Mouse (Mus musculus) lung, adult 2 months (tissue): ENCODE results near the gene Tmem260.

Source experiments
- CTCF ChIP-seq: fragments of 200-500 bp; IDR thresholded peaks from 2 replicates; pipeline ENCODE4 v1.5.1; 2011; ENCODE audit warnings: mild to moderate bottlenecking, low read length, control low read depth; ENCODE audit not compliant: insufficient read depth
- POLR2A ChIP-seq: fragments of 200-500 bp; IDR thresholded peaks from 2 replicates; pipeline ENCODE4 v1.6.1; 2011; ENCODE audit warnings: low read depth, mild to moderate bottlenecking, control low read depth, low read length, borderline replicate concordance; ENCODE audit errors: extremely low read depth

DNA sequence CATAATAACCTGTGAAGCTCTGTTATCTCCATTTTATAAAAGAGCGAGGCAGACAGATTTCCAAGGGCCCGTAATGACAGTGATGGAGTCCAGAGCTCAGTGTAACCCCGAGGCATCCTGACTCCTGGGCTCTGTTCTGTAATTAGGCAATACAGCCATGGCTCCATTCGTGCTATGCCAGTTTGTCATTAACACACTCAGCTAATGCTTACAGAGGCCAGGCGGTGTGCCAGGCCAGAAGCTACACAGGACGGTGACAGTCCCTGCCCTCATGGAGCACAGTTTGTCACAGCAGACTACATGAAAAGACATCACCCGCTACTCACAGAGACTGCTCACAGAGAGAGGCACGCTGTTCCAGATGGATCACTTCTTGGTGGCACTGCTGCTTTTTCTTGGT is 61.5 kb downstream of the Tmem260 start:
- no peak for TF ChIP-seq POLR2A
- no peak for TF ChIP-seq CTCF
